Mouse (Mus musculus) ovary, postnatal 36 days (tissue): ENCODE measurements around the gene Zbtb7a.

ENCODE experiments used
- DNase-seq: peaks from one replicate; pipeline ENCODE4 v3.0.0; 2022; ENCODE audit warnings: low spot score, mixed read lengths

Zbtb7a gene

GRCm38 (mm10) chr10:81134966-81135681 lies at the start of gene Zbtb7a:
Gene Zbtb7a (plus strand): TSS chr10:81135220.
- DNase-seq: no peak

GRCm38 (mm10) chr10:81087021-81087420 lies 48.0 kb upstream of the Zbtb7a start:
- DNase-seq: no peak

GRCm38 (mm10) chr10:81089216-81089615 lies 45.8 kb upstream of the Zbtb7a start:
- no peak for DNase-seq

- no peak for DNase-seq
These were observed 44.4 kb upstream of the Zbtb7a start for GRCm38 (mm10) chr10:81090621-81091020.

GRCm38 (mm10) chr10:81092465-81093250 lies 42.4 kb upstream of the Zbtb7a start:
- peak; percentile 79 for DNase-seq

GRCm38 (mm10) chr10:81094931-81095678 lies 39.9 kb upstream of the Zbtb7a start:
- no peak for DNase-seq

GRCm38 (mm10) chr10:81105565-81106112 lies 29.4 kb upstream of the Zbtb7a start, which contains the start of gene Map2k2:
Gene Map2k2 (plus strand): TSS chr10:81105915.
- peak; percentile 98 for DNase-seq

GRCm38 (mm10) chr10:81106113-81106721 lies 28.8 kb upstream of the Zbtb7a start:
- DNase-seq: peak; percentile 87

GRCm38 (mm10) chr10:81112946-81113345 lies 22.1 kb upstream of the Zbtb7a start:
- DNase-seq: no peak

GRCm38 (mm10) chr10:81119625-81120024 lies 15.4 kb upstream of the Zbtb7a start:
- DNase-seq: no peak

GRCm38 (mm10) chr10:81120650-81121049 lies 14.4 kb upstream of the Zbtb7a start:
- DNase-seq: no peak

GRCm38 (mm10) chr10:81122889-81123288 lies 12.1 kb upstream of the Zbtb7a start:
- DNase-seq: no peak

- DNase-seq: no peak
These were observed 11.5 kb upstream of the Zbtb7a start for GRCm38 (mm10) chr10:81123500-81123899.

GRCm38 (mm10) chr10:81134181-81134587 lies 836 bp upstream of the Zbtb7a start:
- DNase-seq: peak; percentile 56

- peak; percentile 77 for DNase-seq
These were observed 1.0 kb downstream of the Zbtb7a start for GRCm38 (mm10) chr10:81135831-81136705.

GRCm38 (mm10) chr10:81136706-81137231 lies 1.7 kb downstream of the Zbtb7a start:
- peak; percentile 84 for DNase-seq

- DNase-seq: peak; percentile 99
These were observed 2.5 kb downstream of the Zbtb7a start for GRCm38 (mm10) chr10:81137252-81138130.

- DNase-seq: no peak
These were observed 3.2 kb downstream of the Zbtb7a start for GRCm38 (mm10) chr10:81138131-81138782.
